Mouse (Mus musculus) brain, embryonic 14.5 days (tissue): Measurements from ENCODE around the gene Ercc6. TPM values are rescaled to one million over a fixed set of nuclear protein-coding genes. Genes with fewer than 3 reads are reported as not detected.
A peak's percentile ranks its signal among the peaks of the same experiment; 100 is the strongest.

Experiments
- DNase-seq: peaks from one replicate; pipeline ENCODE4 v3.0.0-alpha.2; 2011; ENCODE audit warnings: low read depth
- CTCF ChIP-seq: fragments of 200-500 bp; IDR thresholded peaks from 2 replicates; pipeline ENCODE4 v1.5.1; 2012; ENCODE audit warnings: inconsistent platforms, mild to moderate bottlenecking, moderate library complexity, borderline replicate concordance; ENCODE audit not compliant: insufficient read depth, insufficient read length; ENCODE audit errors: extremely low read depth
- POLR2A ChIP-seq: fragments of 200-500 bp; IDR thresholded peaks from 2 replicates; pipeline ENCODE4 v1.6.1; 2012; ENCODE audit warnings: mild to moderate bottlenecking, inconsistent platforms, borderline replicate concordance; ENCODE audit not compliant: poor library complexity, insufficient read depth, insufficient read length, severe bottlenecking; ENCODE audit errors: extremely low read depth
- polyA plus RNA-seq: library from polyadenylated mRNA; depleted of rRNA; stranded (reverse); fragments of >200 nt; gene quantifications from 2 replicates; pipeline ENCODE4 v1.2.3, GENCODE M21; 2012

The Ercc6 gene
- polyA plus RNA-seq, 1 experiment: 15.9 TPM

DNA sequence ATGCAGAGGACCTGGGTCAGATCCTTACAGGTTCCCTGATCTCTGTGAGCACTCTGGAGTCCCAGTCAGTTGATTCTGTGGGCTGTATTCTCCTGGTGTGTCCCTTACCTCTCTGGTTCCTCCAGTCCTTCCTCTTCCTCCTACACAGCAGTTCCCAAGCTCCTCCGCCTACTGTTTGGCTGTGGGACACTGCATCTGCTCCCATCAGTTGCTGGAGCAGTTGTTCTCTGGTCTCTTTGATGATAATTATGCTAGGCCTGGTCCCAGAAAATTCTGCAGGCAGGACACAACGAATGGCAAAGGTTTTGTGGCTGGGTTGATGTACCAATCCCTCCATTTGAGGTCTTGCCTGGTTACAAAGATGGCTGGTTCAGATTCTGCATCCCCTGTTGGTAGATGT is 12.0 kb upstream of the Ercc6 start:
- TF ChIP-seq CTCF (no peak), POLR2A (no peak)
- DNase-seq: no peak

DNA sequence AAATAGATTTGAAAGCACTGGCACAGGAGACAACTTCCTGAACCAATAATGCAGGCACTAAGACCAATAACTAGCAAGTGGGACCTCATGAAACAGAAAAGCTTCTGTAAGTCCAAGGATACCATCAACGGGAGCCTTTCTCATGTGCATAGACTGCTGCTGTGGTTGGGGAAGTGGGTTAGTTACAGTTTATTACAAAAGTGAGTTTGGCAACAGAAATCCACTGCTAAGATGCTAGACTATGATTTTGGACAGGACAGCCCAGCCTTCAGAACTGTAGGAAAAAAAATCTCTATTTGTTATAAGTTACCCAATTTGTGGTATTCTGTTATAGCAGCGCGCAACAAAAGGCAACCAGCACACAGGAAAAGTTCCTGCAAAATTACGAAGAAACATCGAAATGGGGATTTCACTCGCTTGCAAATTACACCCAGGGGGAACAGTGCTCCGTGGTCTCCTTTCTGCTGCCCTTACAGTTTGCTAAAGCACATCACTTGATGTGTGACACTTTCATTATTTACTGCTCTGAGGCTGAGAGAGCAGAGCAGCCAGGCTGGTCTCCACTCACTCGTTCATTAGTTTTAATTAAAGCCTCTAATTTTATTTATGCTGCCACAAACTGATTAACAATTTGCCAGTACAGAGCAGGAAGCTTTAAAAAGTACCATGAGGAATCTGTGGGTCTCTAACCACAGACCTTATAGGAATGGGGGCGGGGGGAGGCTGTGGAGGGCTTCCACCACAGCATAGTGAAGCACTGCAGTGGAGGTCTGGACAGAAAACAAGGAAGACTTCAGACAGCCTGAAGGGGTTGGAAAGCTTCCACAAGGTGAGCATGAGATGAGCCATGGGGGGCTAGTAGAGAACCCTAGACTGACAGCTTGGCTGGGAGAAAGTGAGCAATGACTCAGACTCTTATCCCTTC is 10.3 kb upstream of the Ercc6 start:
- DNase-seq: peak; percentile 75

DNA sequence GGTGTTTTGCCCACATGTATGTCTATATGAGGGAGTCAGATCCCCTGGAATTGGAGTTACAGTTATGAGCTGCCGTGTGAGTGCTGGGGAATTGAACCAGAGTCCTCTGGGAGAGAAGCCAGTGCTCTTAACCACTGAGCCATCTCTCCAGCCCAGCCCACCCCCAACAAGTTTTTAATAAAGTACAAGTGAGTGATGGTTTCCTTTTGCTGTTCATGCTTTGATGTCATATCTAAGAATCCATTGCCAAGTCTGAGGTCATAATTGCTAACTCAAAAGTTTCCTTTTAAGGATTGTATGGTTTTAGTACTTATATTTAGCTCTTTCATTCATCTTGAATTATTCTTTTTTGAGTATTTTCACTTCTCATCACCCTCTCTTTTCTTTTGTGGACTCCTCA is 9.4 kb upstream of the Ercc6 start:
- no peak for DNase-seq
- TF ChIP-seq POLR2A (no peak), CTCF (no peak)

More for the DNA sequence above, 10.3 kb upstream of the Ercc6 start:
- no peak for TF ChIP-seq CTCF
- no peak for TF ChIP-seq POLR2A

DNA sequence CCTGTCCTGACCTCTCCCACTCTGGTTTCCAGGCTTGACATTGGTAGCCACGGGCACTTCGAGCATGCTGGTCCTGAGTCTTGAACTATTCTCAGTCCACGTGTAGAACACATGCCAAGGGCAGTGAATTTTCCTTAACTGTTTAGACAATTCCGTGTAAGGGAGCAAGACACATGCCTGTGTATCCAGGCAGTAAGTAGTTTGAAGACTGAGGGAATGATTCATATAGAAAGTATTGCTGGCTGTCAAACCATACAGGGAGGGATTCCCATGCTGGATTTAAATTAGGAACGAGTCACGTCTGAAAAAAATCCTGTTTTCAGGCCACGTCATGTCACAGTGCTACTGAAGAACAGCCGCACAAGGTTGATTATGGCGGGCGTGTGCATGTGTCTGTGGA is 7.0 kb upstream of the Ercc6 start:
- no peak for TF ChIP-seq POLR2A
- TF ChIP-seq CTCF: no peak
- DNase-seq: no peak

DNA sequence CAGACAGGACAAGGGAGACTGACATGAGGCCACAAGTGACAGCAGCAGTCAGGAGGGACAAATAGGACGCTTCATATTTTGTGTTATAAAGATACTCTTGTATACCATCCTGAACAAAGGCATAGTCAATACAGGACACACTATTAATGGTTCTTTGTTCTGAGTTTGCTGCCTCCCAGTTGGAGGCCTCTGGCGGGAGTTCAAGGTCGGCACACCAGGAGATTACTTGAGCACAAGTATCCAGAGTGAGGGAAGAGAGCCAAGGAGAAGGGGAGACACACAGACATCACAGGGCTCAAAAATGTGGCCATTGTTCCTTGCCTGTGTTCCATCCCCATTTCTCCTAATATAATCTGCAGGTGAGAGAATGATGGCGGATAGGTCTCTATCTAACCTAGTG is 6.1 kb upstream of the Ercc6 start:
- TF ChIP-seq POLR2A: no peak
- TF ChIP-seq CTCF: no peak
- DNase-seq: no peak

DNA sequence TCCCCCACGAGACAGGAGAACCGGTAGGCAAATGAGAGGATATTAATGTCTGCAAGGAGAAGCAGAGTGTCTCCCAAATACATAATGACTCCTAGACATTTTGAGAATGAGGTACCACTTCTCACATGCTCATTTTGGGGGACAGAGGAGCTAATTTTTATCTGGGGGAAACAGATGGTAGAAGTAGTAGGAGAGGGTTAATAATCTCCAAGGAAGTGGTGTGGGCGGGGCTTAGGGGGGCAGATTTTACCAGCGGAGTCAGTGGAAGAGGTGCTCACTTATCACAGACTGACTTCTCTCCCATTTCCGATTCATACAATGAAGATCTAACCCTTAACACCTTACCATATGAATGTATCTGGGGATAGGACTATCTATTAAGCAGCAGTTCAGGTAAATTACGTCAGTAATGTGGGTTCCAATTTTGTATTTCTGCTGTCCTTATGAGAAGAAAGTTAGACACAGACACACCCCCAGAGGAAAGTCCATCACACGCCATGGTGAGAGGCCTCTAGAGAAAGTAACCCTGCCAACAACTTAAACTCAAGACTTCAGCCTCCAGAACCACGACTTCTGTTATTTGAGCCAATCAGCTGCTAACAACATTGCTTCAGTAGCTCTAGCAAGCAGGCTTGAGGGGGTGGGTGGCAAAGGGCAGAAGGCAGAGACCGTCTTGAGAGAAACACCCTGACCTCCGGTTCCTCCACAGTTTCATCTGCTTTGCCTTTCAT is 5.1 kb upstream of the Ercc6 start:
- DNase-seq: no peak
- TF ChIP-seq POLR2A: no peak

DNA sequence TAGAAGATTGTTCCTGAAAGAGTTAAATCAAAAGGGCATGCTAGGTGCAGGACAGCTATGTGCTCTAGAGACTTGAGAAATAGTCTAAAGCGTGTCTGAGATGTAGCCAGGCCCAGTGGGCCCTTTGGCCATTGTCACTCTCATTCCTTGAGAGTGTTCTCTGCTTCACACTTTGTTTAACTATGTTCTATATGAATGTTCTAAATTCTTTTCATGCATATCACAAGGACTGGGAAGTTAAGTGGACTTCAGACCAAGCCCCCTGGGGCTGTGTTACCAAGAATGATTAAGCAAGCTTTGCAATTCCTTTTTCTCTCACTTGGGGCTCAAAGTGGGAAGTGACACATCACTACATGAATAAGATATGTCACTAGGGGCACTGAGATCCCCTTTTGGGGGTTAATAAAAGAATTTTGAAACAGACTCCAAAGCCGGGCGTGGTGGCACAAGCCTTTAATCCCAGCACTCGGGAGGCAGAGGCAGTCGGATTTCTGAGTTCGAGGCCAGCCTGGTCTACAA is 3.8 kb upstream of the Ercc6 start:
- DNase-seq: no peak

DNA sequence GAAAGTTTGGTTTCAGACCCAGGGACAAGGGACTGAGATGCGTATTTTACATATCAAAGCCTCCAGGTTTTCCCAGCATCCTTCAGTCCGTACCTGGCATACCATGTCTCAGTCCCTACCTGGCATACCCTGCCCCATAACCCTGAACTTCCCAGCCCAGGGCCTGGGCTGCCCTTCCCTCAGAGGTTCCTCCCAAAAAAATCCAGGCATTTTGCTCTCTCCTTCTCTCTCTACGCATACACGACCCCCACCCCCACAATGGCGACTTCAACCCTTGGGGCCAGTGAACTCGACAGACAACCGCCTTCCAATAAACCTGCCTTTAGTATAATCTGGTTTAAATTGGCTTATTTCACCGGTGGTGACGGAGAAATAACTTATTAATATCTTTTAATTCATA is 409 bp upstream of the Ercc6 start:
- no peak for DNase-seq
- TF ChIP-seq CTCF: no peak
- TF ChIP-seq POLR2A: no peak

More for the DNA sequence above, 3.8 kb upstream of the Ercc6 start:
- TF ChIP-seq CTCF (no peak), POLR2A (no peak)

DNA sequence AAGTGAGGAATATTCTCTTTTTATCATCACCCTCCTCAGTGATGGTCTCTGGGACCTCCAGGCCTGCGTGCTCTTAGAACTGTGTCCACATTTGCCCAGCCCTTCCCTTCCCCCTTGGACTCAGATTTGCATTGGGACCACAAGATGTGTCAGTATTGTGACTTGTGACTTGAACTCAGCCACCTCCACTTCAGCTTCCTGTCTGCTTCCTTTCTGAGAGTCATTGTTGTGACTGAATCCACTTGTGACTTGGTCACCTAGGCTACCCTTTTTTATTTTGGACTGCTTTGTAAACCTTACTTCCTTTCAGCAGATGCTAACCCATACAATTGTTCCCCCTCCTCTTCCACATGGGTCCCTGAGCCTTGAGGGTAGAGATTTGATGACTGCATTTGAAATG is 2.8 kb downstream of the Ercc6 start:
- DNase-seq: no peak

DNA sequence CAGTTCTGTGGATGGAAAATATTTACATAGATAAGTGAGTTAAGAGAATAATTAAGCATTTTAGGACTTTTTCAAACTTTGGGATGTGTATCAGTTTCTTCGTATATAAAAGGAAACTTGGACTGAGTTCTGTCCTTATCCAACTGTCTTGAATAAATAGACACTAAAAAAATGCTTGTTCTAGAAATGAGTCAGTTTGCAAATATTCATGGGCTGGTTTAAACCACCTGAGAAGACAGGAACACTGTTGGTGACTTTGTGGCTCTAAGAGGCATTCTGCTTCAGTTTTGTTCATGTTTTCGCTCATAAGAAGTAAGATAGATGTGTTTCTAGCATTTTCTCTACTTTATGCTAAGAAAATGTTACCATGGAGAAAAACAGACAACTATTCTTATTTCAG is 5.2 kb downstream of the Ercc6 start:
- TF ChIP-seq POLR2A: no peak
- no peak for TF ChIP-seq CTCF
- DNase-seq: no peak

More for the DNA sequence above, 2.8 kb downstream of the Ercc6 start:
- TF ChIP-seq POLR2A (no peak), CTCF (no peak)

DNA sequence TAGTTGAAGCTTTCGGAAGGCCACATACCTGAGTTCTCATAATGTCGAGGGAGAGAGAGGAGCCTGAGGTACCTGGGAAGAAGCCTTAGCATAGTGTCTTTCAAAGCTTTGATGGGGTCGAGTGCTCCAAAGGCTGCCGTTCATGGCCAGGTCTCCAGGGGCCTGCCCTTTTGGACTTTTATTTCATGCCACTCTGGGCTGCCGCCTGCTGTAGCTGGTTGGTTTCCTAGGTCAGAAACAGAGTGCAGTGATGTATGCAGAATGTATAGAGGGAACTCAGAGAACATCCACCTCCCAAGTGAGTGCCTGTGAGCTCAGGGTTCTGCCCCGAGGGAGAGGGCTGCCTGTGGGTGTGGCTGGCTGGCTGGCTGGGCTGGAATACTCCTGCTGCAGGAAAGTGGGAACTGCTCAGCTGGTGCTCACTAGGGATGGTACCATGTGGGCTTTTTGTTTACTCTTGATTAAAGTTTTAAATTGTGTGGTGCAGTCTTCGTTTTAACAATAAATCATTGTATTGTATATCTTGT is 7.1 kb downstream of the Ercc6 start:
- DNase-seq: no peak
- TF ChIP-seq POLR2A (no peak), CTCF (no peak)

DNA sequence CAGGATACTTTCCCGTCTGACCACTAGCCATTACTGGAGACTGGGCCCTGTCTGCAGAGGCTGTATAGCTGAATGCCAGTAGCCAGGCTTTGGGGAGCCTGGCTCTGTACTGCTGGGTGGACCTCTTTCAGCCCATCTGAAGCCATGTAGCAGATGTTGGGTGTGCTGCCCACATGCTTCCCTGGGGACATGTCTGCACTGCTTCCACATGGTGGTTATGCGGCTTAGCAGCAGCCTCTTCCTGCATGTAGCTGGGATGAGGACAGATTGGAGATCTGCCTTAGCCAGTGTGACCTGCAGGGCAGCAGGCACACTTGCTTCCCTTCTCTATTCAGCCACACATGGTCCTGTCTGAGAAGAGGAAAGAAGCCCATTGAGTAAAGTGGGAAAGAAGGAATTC is 9.0 kb downstream of the Ercc6 start:
- TF ChIP-seq CTCF: no peak
- TF ChIP-seq POLR2A: no peak

DNA sequence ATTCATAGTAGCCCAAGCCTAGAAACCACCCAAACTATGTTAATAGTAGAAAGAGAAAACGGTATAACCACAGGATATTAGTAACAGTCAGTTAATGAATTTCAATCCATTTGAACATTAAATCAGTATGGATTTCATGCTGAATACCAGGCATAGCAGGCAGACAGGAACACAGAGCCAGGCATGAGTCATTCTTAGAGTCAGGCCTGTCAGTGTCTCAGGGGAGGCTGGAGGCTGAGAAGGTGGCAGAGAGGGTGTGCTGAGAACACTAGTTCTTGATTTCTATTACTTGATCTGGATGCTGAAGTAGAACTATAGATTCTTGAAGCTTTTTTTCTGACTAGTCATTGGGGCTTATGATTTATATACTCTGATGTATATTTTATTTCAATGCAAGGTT is 10.8 kb downstream of the Ercc6 start:
- DNase-seq: no peak
- no peak for TF ChIP-seq CTCF
- no peak for TF ChIP-seq POLR2A

More for the DNA sequence above, 9.0 kb downstream of the Ercc6 start:
- no peak for DNase-seq
